Mouse (Mus musculus): Measurements from ENCODE around the gene Bmp4. TPM values are rescaled to one million over a fixed set of nuclear protein-coding genes. Genes with fewer than 3 reads are reported as not detected.

Gene Bmp4
- polyA plus RNA-seq, 1 experiment from 2014 or later = 10.3 TPM

Other genes starting within 250 kb of the Bmp4 start
- gene Gm15217, start 11.3 kb downstream of the Bmp4 start, polyA plus RNA-seq (2014; fragmentation: Nextera tagmentation; extraction: Ambion mirVana) = 0.26 TPM in 1 of 2 replicates, not detected in the other